Mouse (Mus musculus): ENCODE results near the gene Hnrnpa3.

The Hnrnpa3 gene

GRCm38 (mm10) chr2:75705162-75705752 is 46.2 kb downstream of the Hnrnpa3 start:
- DNase-seq, result no peak

- no peak for DNase-seq
Measured at GRCm38 (mm10) chr2:75706435-75706834, 47.4 kb downstream of the Hnrnpa3 start.

- no peak for DNase-seq
Measured at GRCm38 (mm10) chr2:75707420-75707819, 48.4 kb downstream of the Hnrnpa3 start.

- DNase-seq, result no peak
Measured at GRCm38 (mm10) chr2:75713083-75713482, 54.0 kb downstream of the Hnrnpa3 start.

- DNase-seq, result no peak
Measured at GRCm38 (mm10) chr2:75714766-75715165, 55.7 kb downstream of the Hnrnpa3 start.

- DNase-seq, result peak; percentile 92
Measured at GRCm38 (mm10) chr2:75716046-75717016, 57.3 kb downstream of the Hnrnpa3 start.
